Mouse (Mus musculus) CH12.LX (cell line): ENCODE results near the gene Nab2. TPM values are rescaled to one million over a fixed set of nuclear protein-coding genes. Genes with fewer than 3 reads are reported as not detected.
A peak's percentile ranks its signal among the peaks of the same experiment; 100 is the strongest.

Experiments used
- DNase-seq: peaks from one replicate; pipeline ENCODE4 v3.0.0-alpha.2; 2013; ENCODE audit errors: extremely low read depth
- H3K27ac ChIP-seq: 2 replicates; pipeline ENCODE4 v1.5.1; 2012; ENCODE audit warnings: low read depth, mild to moderate bottlenecking, control low read depth, moderate library complexity; ENCODE audit not compliant: insufficient read depth
- H3K27me3 ChIP-seq: replicated peaks from 2 replicates; pipeline ENCODE3; 2012; ENCODE audit warnings: inconsistent platforms
- H3K36me3 ChIP-seq, 2 experiments: replicated peaks in 1 of 2; 2 replicates each; pipeline versions ENCODE3 to v1.6.1; 2012; ENCODE audit warnings: inconsistent platforms in 1 of 2, low read length in 1 of 2, mild to moderate bottlenecking in 1 of 2, mixed read lengths in 1 of 2, moderate library complexity in 1 of 2; ENCODE audit not compliant: control insufficient read depth in 1 of 2, insufficient read depth in 1 of 2
- H3K4me1 ChIP-seq, 2 experiments: 2 replicates each; pipeline ENCODE4 v1.6.1; 2012; ENCODE audit warnings: inconsistent platforms in 1 of 2, moderate library complexity in 1 of 2; ENCODE audit not compliant: insufficient read depth in 2 of 2, control insufficient read depth in 1 of 2
- H3K4me2 ChIP-seq: 2 replicates; pipeline ENCODE4 v1.6.1; 2012; ENCODE audit warnings: low read depth, mild to moderate bottlenecking, control low read depth; ENCODE audit not compliant: poor library complexity, insufficient read depth, severe bottlenecking
- H3K4me3 ChIP-seq, 3 experiments: fragments of 150-350 bp in 1 of 3; sonication (generic) in 1 of 3; replicated peaks in 1 of 3; 2 replicates each; pipeline versions ENCODE3 to v1.5.1; 2011 to 2012; ENCODE audit warnings: low read depth in 2 of 3, low read length in 2 of 3, mild to moderate bottlenecking in 2 of 3, moderate library complexity in 2 of 3, control low read depth in 1 of 3, improper control_type of control experiment in 1 of 3, inconsistent platforms in 1 of 3, mixed read lengths in 1 of 3; ENCODE audit not compliant: poor library complexity in 1 of 3
- H3K79me2 ChIP-seq: replicated peaks from 2 replicates; pipeline ENCODE4 v1.6.1; 2012; ENCODE audit warnings: mild to moderate bottlenecking, moderate library complexity; ENCODE audit not compliant: control insufficient read depth, poor library complexity, insufficient read depth, severe bottlenecking; ENCODE audit errors: extremely low read depth
- H3K9ac ChIP-seq: 2 replicates; pipeline ENCODE4 v1.6.1; 2012; ENCODE audit warnings: low read depth, mild to moderate bottlenecking, control low read depth, moderate library complexity; ENCODE audit not compliant: insufficient read depth
- H3K9me3 ChIP-seq: replicated peaks from 2 replicates; pipeline ENCODE3; 2012; ENCODE audit warnings: low read length, inconsistent platforms, mixed read lengths
- BHLHE40 ChIP-seq: IDR thresholded peaks from 2 replicates; pipeline ENCODE4 v1.6.1; 2011; ENCODE audit warnings: mild to moderate bottlenecking, low read depth, low read length, improper control_type of control experiment
- CHD1 ChIP-seq: IDR thresholded peaks from 2 replicates; pipeline ENCODE4 v1.6.1; 2012; ENCODE audit warnings: low read depth, low read length, improper control_type of control experiment, inconsistent platforms
- CHD2 ChIP-seq: IDR thresholded peaks from 2 replicates; pipeline ENCODE4 v1.6.1; 2011; ENCODE audit warnings: low read length, improper control_type of control experiment
- CTCF ChIP-seq, 2 experiments: IDR thresholded peaks in 1 of 2; conservative IDR thresholded peaks in 1 of 2; 2 replicates each; pipeline ENCODE4 v1.5.1; 2011 to 2012; ENCODE audit warnings: low read depth in 2 of 2, low read length in 2 of 2, improper control_type of control experiment in 1 of 2, inconsistent platforms in 1 of 2, mild to moderate bottlenecking in 1 of 2, moderate library complexity in 1 of 2
- ELF1 ChIP-seq: IDR thresholded peaks from 2 replicates; pipeline ENCODE4 v1.6.1; 2014; ENCODE audit warnings: low read depth, mild to moderate bottlenecking, inconsistent platforms, low read length, improper control_type of control experiment
- GABPA ChIP-seq: IDR thresholded peaks from 2 replicates; pipeline ENCODE4 v1.6.1; 2012; ENCODE audit warnings: low read depth, low read length, improper control_type of control experiment, inconsistent platforms; ENCODE audit not compliant: insufficient replicate concordance
- HCFC1 ChIP-seq: IDR thresholded peaks from 2 replicates; pipeline ENCODE4 v1.6.1; 2012; ENCODE audit warnings: low read depth, mild to moderate bottlenecking, inconsistent platforms, low read length, improper control_type of control experiment
- KAT2A ChIP-seq: IDR thresholded peaks from 2 replicates; pipeline ENCODE4 v1.6.1; 2012; ENCODE audit warnings: low read length, improper control_type of control experiment, inconsistent platforms; ENCODE audit not compliant: insufficient replicate concordance
- MAFK ChIP-seq: IDR thresholded peaks from 2 replicates; pipeline ENCODE4 v1.6.1; 2011; ENCODE audit warnings: low read length, improper control_type of control experiment; ENCODE audit not compliant: insufficient replicate concordance
- MAX ChIP-seq: IDR thresholded peaks from 2 replicates; pipeline ENCODE4 v1.6.1; 2011; ENCODE audit warnings: low read length, improper control_type of control experiment
- MAZ ChIP-seq: IDR thresholded peaks from 2 replicates; pipeline ENCODE4 v1.6.1; 2012; ENCODE audit warnings: low read depth, mild to moderate bottlenecking, inconsistent platforms, low read length, improper control_type of control experiment, moderate library complexity
- MXI1 ChIP-seq: IDR thresholded peaks from 2 replicates; pipeline ENCODE4 v1.6.1; 2011; ENCODE audit warnings: mild to moderate bottlenecking, low read depth, low read length, improper control_type of control experiment
- NRF1 ChIP-seq: IDR thresholded peaks from 2 replicates; pipeline ENCODE4 v1.6.1; 2014; ENCODE audit warnings: low read depth, mild to moderate bottlenecking, inconsistent platforms, low read length, improper control_type of control experiment, moderate library complexity
- PAX5 ChIP-seq: IDR thresholded peaks from 2 replicates; pipeline ENCODE4 v1.6.1; 2012; ENCODE audit warnings: low read length, inconsistent platforms, mixed read lengths
- RAD21 ChIP-seq: IDR thresholded peaks from 2 replicates; pipeline ENCODE4 v1.6.1; 2011; ENCODE audit warnings: low read depth, mild to moderate bottlenecking, low read length, improper control_type of control experiment, moderate library complexity
- RCOR1 ChIP-seq: conservative IDR thresholded peaks from 2 replicates; pipeline ENCODE4 v1.6.1; 2012; ENCODE audit warnings: low read depth, mild to moderate bottlenecking, inconsistent platforms, low read length, improper control_type of control experiment
- SMC3 ChIP-seq: IDR thresholded peaks from 2 replicates; pipeline ENCODE4 v1.6.1; 2011; ENCODE audit warnings: low read depth, low read length, improper control_type of control experiment
- USF2 ChIP-seq: conservative IDR thresholded peaks from 2 replicates; pipeline ENCODE4 v1.6.1; 2011; ENCODE audit warnings: low read depth, low read length, improper control_type of control experiment
- ZC3H11A ChIP-seq: IDR thresholded peaks from 2 replicates; pipeline ENCODE4 v1.6.1; 2012; ENCODE audit warnings: low read depth, mild to moderate bottlenecking, inconsistent platforms, low read length, improper control_type of control experiment
- ZNF384 ChIP-seq: IDR thresholded peaks from 2 replicates; pipeline ENCODE4 v1.6.1; 2012; ENCODE audit warnings: low read depth, low read length, improper control_type of control experiment, inconsistent platforms
- dilution Hi-C: fragments of 300-500 bp; cut with MboI; formaldehyde crosslinking; loops from 2 replicates; pipeline ENCODE4 v1.14.3; 2020; ENCODE audit warnings: low sequenced_read_pairs; ENCODE audit not compliant: extremely low pct_unique_long_range_greater_than_20kb, extremely low pct_ligation_motif_present
- in situ Hi-C: fragments of 300-500 bp; cut with MboI; formaldehyde crosslinking; loops from 3 replicates; pipeline ENCODE4 v1.14.3; 2019; ENCODE audit warnings: low sequenced_read_pairs, low pct_ligation_motif_present, low pct_unique_long_range_greater_than_20kb, mixed read lengths
- polyA plus RNA-seq: library from polyadenylated mRNA; unstranded; fragments of >175 nt; gene quantifications from 2 replicates; pipeline ENCODE4 v1.2.1, GENCODE M21; 2012; ENCODE audit warnings: low read depth; ENCODE audit not compliant: insufficient read length
- total RNA-seq, 2 experiments: library from RNA; depleted of rRNA; stranded (reverse); fragments of 300-350 nt in 1 of 2; fragments of >200 nt in 1 of 2; gene quantifications; 2 replicates each; pipeline ENCODE4 v1.2.3; 2012 to 2014

The Nab2 gene
- total and polyA plus RNA-seq, 3 experiments = 8.1 to 10.0 (median 9.2) TPM

DNA sequence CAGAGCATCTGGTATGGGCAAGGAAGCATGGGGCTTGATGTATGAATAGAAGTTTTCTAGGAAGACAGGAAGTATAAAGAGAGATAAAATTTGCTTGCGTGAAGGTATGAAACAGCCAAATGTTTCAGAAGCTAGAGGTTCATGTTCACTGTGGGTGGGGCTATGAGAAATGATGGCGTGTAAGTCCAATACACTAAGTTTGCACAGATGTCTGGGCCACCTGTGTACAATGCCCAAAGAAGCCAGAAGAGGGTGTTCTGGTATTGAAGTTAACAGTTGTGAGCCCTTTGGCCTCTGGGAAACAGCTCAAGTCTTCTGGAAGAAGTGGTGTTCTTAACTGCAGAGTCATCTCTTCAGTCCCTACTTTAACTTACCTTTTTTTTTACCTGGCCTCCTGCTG lies 1.8 kb upstream of the Nab2 start:
- no peak overlapping the region for H3K9ac ChIP-seq
- TF ChIP-seq MAFK = no peak
- TF ChIP-seq ELF1 = no peak
- TF ChIP-seq SMC3 = peak; percentile 11; the same call in 1 of the 2 replicates
- TF ChIP-seq CTCF (conservative IDR thresholded peaks at IDR 0.05 in 1 of 2, IDR thresholded peaks at IDR 0.05 in 1 of 2; ENCODE audit: low read depth in 2 of 2, low read length in 2 of 2) = peak in 1 of 2 experiments; percentile 41; a peak in 2 of 4 replicates
- peak; percentile 6 for TF ChIP-seq RAD21
- TF ChIP-seq, all 38 proteins: peak for 3
- in situ Hi-C loops = loop anchor here (10.0 kb wide), 1 partner anchor 65 kb away; the partner anchor contains the start of gene Zbtb39
- H3K79me2 ChIP-seq = no peaks in the 10 kb centered on the region
- H3K9me3 ChIP-seq = no peaks in the 10 kb centered on the region
- peaks cover 24% of the 10 kb centered on the region for H3K27me3 ChIP-seq
- H3K4me3 ChIP-seq = no peak overlapping the region
- peaks cover 7 to 39% of the 10 kb centered on the region in 2 experiments for H3K4me1 ChIP-seq
- no peak overlapping the region for H3K4me2 ChIP-seq
- H3K27ac ChIP-seq = no peak overlapping the region
- H3K36me3 ChIP-seq = no peaks in the 10 kb centered on the region
- dilution Hi-C loops = no loop called here
- peak; percentile 31 for DNase-seq

DNA sequence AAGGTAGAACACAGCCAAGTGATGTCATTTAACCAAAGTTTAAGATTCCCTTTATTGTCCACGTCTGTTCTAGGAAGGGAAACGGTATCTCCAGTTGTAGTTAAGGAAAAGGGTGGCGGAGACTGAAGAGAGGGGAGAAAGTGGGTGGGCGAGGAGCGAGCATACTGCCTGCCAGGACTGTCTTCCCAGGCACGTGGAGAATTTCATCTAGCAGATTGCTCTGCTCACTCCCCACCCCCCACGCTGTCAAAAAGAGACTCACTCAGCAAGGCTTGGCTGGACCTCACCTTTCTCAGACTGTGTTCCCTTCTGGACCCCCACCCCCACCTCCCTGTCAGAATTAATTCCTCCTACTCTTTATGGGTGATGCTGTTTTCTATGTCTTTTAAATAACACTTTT lies 802 bp upstream of the Nab2 start:
- H3K27ac ChIP-seq = peak overlapping the region; percentile 30; the same call in 1 of the 2 replicates
- H3K4me1 ChIP-seq = peaks cover 7 to 44% of the 10 kb centered on the region in 2 experiments
- DNase-seq = no peak
- in situ Hi-C loops (no loop called here), dilution Hi-C loops (no loop called here)
- H3K27me3 ChIP-seq = peaks cover 26% of the 10 kb centered on the region
- TF ChIP-seq GABPA (no peak), SMC3 (no peak), MXI1 (no peak), PAX5 (no peak), ZC3H11A (no peak), CHD2 (no peak), ELF1 (no peak), KAT2A (no peak), MAX (no peak), RCOR1 (no peak), HCFC1 (no peak), NRF1 (no peak), ZNF384 (no peak), MAZ (no peak), BHLHE40 (no peak), USF2 (no peak), CHD1 (no peak)
- peak overlapping the region; percentile 77 for H3K4me2 ChIP-seq
- H3K36me3 ChIP-seq = peaks cover 0 to 9% of the 10 kb centered on the region in 2 experiments
- peak overlapping the region; percentile 93; the same call in 1 of the 2 replicates for H3K9ac ChIP-seq
- peak overlapping the region in 1 of 3 experiments; percentile 56 for H3K4me3 ChIP-seq
- H3K9me3 ChIP-seq = no peaks in the 10 kb centered on the region
- H3K79me2 ChIP-seq = no peaks in the 10 kb centered on the region
